Mouse (Mus musculus) heart, postnatal 36 days (tissue): ENCODE measurements around the gene S1pr1. TPM values are rescaled to one million over a fixed set of nuclear protein-coding genes. Genes with fewer than 3 reads are reported as not detected.

ENCODE experiments used
- DNase-seq, 2 experiments: peaks; one replicate each; pipeline ENCODE4 v3.0.0; 2021 to 2022
- intact Hi-C: fragments of 180-260 bp; cut with DNase I; formaldehyde crosslinking; loops from one replicate; pipeline ENCODE4 v1.15.1; 2025
- total RNA-seq, 2 experiments: library from RNA; stranded (reverse); gene quantifications; 2 replicates each; pipeline ENCODE4 v1.2.3; 2021

The S1pr1 gene
- 10 to 100 TPM; 48.3 to 50.2 TPM for total RNA-seq

GRCm38 (mm10) chr3:115714671-115715651 lies at the start of gene S1pr1:
Gene S1pr1, minus strand, starts transcription at chr3:115715072.
- peak; percentile 82 to 85 for DNase-seq
- intact Hi-C loops = loop anchor here (1.0 to 5.0 kb wide), 4 partner anchors 78 to 222 kb away; partner anchors contain the start of gene Dph5

- peak in 1 of 2 experiments; percentile 45 for DNase-seq
- intact Hi-C loops = loop anchor here (1.0 kb wide), 1 partner anchor 50 kb away; no protein-coding TSS in a partner anchor
Observed at GRCm38 (mm10) chr3:115763292-115763691, 48.4 kb upstream of the S1pr1 start.

- intact Hi-C loops = loop anchor here (1.0 kb wide), 1 partner anchor 50 kb away; no protein-coding TSS in a partner anchor
- no peak for DNase-seq
Observed at GRCm38 (mm10) chr3:115762841-115763240, 48.0 kb upstream of the S1pr1 start.

GRCm38 (mm10) chr3:115759659-115760058 lies 44.8 kb upstream of the S1pr1 start:
- intact Hi-C loops = no loop called here
- DNase-seq = no peak

GRCm38 (mm10) chr3:115758455-115758912 lies 43.6 kb upstream of the S1pr1 start:
- peak; percentile 49 to 62 for DNase-seq
- intact Hi-C loops = no loop called here

GRCm38 (mm10) chr3:115754466-115754865 lies 39.6 kb upstream of the S1pr1 start:
- no peak for DNase-seq
- intact Hi-C loops = no loop called here

- intact Hi-C loops = no loop called here
- no peak for DNase-seq
Observed at GRCm38 (mm10) chr3:115750369-115750768, 35.5 kb upstream of the S1pr1 start.

GRCm38 (mm10) chr3:115748289-115748989 lies 33.6 kb upstream of the S1pr1 start:
- no peak for DNase-seq
- intact Hi-C loops = no loop called here

- intact Hi-C loops = no loop called here
- DNase-seq = no peak
Observed at GRCm38 (mm10) chr3:115746511-115746910, 31.6 kb upstream of the S1pr1 start.

GRCm38 (mm10) chr3:115745088-115745487 lies 30.2 kb upstream of the S1pr1 start:
- no peak for DNase-seq
- intact Hi-C loops = no loop called here

- intact Hi-C loops = no loop called here
- DNase-seq = no peak
Observed at GRCm38 (mm10) chr3:115738524-115738923, 23.7 kb upstream of the S1pr1 start.

- intact Hi-C loops = no loop called here
Observed at GRCm38 (mm10) chr3:115737785-115738318, 23.0 kb upstream of the S1pr1 start.

GRCm38 (mm10) chr3:115735540-115735939 lies 20.7 kb upstream of the S1pr1 start:
- intact Hi-C loops = no loop called here
- DNase-seq = no peak

More at GRCm38 (mm10) chr3:115737785-115738318, 23.0 kb upstream of the S1pr1 start:
- DNase-seq = peak in 1 of 2 experiments; percentile 32

GRCm38 (mm10) chr3:115734841-115735240 lies 20.0 kb upstream of the S1pr1 start:
- intact Hi-C loops = no loop called here
- DNase-seq = no peak

- no peak for DNase-seq
- intact Hi-C loops = no loop called here
Observed at GRCm38 (mm10) chr3:115730336-115730735, 15.5 kb upstream of the S1pr1 start.

- peak in 1 of 2 experiments; percentile 11 for DNase-seq
- intact Hi-C loops = no loop called here
Observed at GRCm38 (mm10) chr3:115729187-115729586, 14.3 kb upstream of the S1pr1 start.

- intact Hi-C loops = no loop called here
Observed at GRCm38 (mm10) chr3:115728211-115728610, 13.3 kb upstream of the S1pr1 start.

GRCm38 (mm10) chr3:115718886-115719285 lies 4.0 kb upstream of the S1pr1 start:
- intact Hi-C loops = no loop called here
- DNase-seq = no peak

More at GRCm38 (mm10) chr3:115728211-115728610, 13.3 kb upstream of the S1pr1 start:
- DNase-seq = no peak

- intact Hi-C loops = loop anchor here (1.0 to 2.0 kb wide), 2 partner anchors 77 to 171 kb away; partner anchors contain the start of gene Dph5
- no peak for DNase-seq
Observed at GRCm38 (mm10) chr3:115715900-115716515, 1.1 kb upstream of the S1pr1 start.

- intact Hi-C loops = loop anchor here (1.0 to 5.0 kb wide), 3 partner anchors 101 to 223 kb away; partner anchors contain the start of gene Dph5
- DNase-seq = peak in 1 of 2 experiments; percentile 43
Observed at GRCm38 (mm10) chr3:115714049-115714435, 830 bp downstream of the S1pr1 start.
